Mouse (Mus musculus) erythroblast, embryonic 14.5 days (primary cell): Measurements from ENCODE around the gene Paqr5.

ENCODE experiments used
- GATA1 ChIP-seq: IDR thresholded peaks from 2 replicates; pipeline ENCODE4 v1.6.1; 2012; ENCODE audit warnings: low read length, inconsistent platforms, mixed read lengths
- TAL1 ChIP-seq: IDR thresholded peaks from 3 replicates; pipeline ENCODE4 v1.6.1; 2012; ENCODE audit warnings: low read length, inconsistent platforms, mixed read lengths

- TF ChIP-seq GATA1 = no peak
- no peak for TF ChIP-seq TAL1
Measured at GRCm38 (mm10) chr9:61910526-61911256, 116.0 kb downstream of the Paqr5 start.
